Mouse (Mus musculus) intestine, embryonic 14.5 days (tissue): Measurements from ENCODE around the gene Slc35f5. TPM values are rescaled to one million over a fixed set of nuclear protein-coding genes. Genes with fewer than 3 reads are reported as not detected.
A peak's percentile ranks its signal among the peaks of the same experiment; 100 is the strongest.

Experiments
- ATAC-seq: fragments of 200-750 bp; cut with Nextera tagmentation; replicated peaks from 2 replicates; pipeline ENCODE4 v1.8.0; 2017; ENCODE audit warnings: low read depth, moderate number of reproducible peaks, moderate TSS enrichment, moderate library complexity; ENCODE audit not compliant: low FRiP score, low TSS enrichment
- DNase-seq: peaks from one replicate; pipeline ENCODE4 v3.0.0-alpha.2; 2018; ENCODE audit warnings: low spot score
- H3K27ac ChIP-seq: fragments of 300-500 bp; sonication (generic); 2 replicates; pipeline ENCODE4 v1.5.1; 2014; ENCODE audit warnings: low read depth, mild to moderate bottlenecking, control low read depth
- H3K27me3 ChIP-seq: fragments of 300-500 bp; sonication (generic); replicated peaks from 2 replicates; pipeline ENCODE4 v1.6.1; 2014; ENCODE audit warnings: low read length, control low read depth; ENCODE audit not compliant: control insufficient read depth, insufficient read depth
- H3K36me3 ChIP-seq: fragments of 300-500 bp; sonication (generic); 2 replicates; pipeline ENCODE4 v1.6.1; 2014; ENCODE audit warnings: low read length, control low read depth; ENCODE audit not compliant: control insufficient read depth, insufficient read depth
- H3K4me1 ChIP-seq: fragments of 300-500 bp; sonication (generic); replicated peaks from 2 replicates; pipeline ENCODE4 v1.6.1; 2014; ENCODE audit warnings: low read length, control low read depth, mixed read lengths; ENCODE audit not compliant: control insufficient read depth, insufficient read depth
- H3K4me2 ChIP-seq: fragments of 300-500 bp; sonication (generic); 2 replicates; pipeline ENCODE4 v1.6.1; 2014; ENCODE audit warnings: low read length
- H3K4me3 ChIP-seq: fragments of 300-500 bp; sonication (generic); 2 replicates; pipeline ENCODE4 v1.5.1; 2014; ENCODE audit warnings: low read depth, low read length, control low read depth, mixed read lengths
- H3K9ac ChIP-seq: fragments of 300-500 bp; sonication (generic); 2 replicates; pipeline ENCODE4 v1.6.1; 2014; ENCODE audit warnings: mild to moderate bottlenecking, low read length
- H3K9me3 ChIP-seq: fragments of 300-500 bp; sonication (generic); 2 replicates; pipeline ENCODE4 v1.6.1; 2016; ENCODE audit warnings: low read length, control low read depth; ENCODE audit not compliant: control insufficient read depth
- WGBS: fragments of 180-500 bp; shearing (Covaris S2); extraction: QIAGEN DNeasy Blood & Tissue Kit; methylation state at CpG from one replicate; pipeline ENCODE4 v1.1.7; 2014; 5-methylcytosine and 5-hydroxymethylcytosine counted together
- polyA plus RNA-seq: library from polyadenylated mRNA; unstranded; fragments of >200 nt; fragmentation: Nextera tagmentation; extraction: Ambion mirVana; gene quantifications from 2 replicates; pipeline ENCODE4 v1.2.1, GENCODE M21; 2014

The Slc35f5 gene
- polyA plus RNA-seq, 1 experiment from 2014 or later, result 49.1 TPM

- Histone ChIP-seq H3K27me3 (no peaks in the 10 kb centered on the region), H3K36me3 (peaks cover 64% of the 10 kb centered on the region), H3K4me3 (no peak overlapping the region), H3K4me2 (no peak overlapping the region), H3K4me1 (no peaks in the 10 kb centered on the region), H3K9me3 (no peaks in the 10 kb centered on the region), H3K9ac (no peak overlapping the region), H3K27ac (no peak overlapping the region)
- ATAC-seq, result no peak
- 98% methylated on average over 3 of the region's 3 CpGs for WGBS
- DNase-seq, result no peak
These were observed 20.7 kb downstream of the Slc35f5 start for GRCm38 (mm10) chr1:125581134-125581533.

GRCm38 (mm10) chr1:125603620-125604019, 43.2 kb downstream of the Slc35f5 start:
- WGBS, result 79% methylated on average over 4 of the region's 4 CpGs
- H3K27me3 ChIP-seq, result no peaks in the 10 kb centered on the region
- no peaks in the 10 kb centered on the region for H3K4me1 ChIP-seq
- no peak for ATAC-seq
- H3K36me3 ChIP-seq, result no peaks in the 10 kb centered on the region
- H3K4me3 ChIP-seq, result no peak overlapping the region
- H3K9me3 ChIP-seq, result 0 out of 2 replicates have a peak, but pooled peaks cover 4% of the 10 kb centered on the region
- H3K27ac ChIP-seq, result no peak overlapping the region
- no peak for DNase-seq
- no peak overlapping the region for H3K9ac ChIP-seq
- H3K4me2 ChIP-seq, result no peak overlapping the region

DNA sequence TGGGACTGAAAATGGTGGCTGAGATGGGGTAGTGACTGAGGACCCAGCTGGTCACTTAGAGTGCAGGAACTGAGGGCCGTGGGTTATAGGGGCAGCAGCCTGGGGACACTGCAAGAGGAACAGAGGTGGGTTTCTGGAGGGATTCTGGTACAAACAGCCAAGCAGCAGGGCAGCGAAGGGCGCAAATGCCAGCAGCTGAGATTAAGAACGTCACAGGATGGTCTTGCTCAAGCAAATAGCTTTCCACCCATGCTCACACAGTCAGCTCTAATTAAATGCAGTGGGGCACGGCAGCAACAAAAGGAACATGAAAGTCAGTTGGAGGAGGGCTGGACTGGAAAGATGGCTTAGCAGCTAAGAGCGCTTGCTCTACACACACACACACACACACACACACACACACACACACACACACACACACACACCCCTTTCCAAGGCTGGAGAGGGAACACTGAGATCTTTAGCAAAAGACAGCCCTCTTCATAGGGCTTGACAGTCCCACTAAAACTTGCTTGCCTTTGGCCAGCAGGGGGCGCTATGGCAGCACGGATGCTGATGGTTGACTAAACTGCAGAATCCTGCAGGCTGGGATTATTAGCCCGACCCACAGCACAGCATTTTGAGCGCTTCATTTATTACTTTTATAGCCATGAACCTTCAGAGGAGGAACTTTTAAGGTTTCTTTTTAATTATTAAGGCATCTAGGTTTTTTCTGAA, 46.9 kb downstream of the Slc35f5 start:
- Histone ChIP-seq H3K27ac (no peak overlapping the region), H3K36me3 (no peaks in the 10 kb centered on the region), H3K4me2 (no peak overlapping the region), H3K9me3 (no peaks in the 10 kb centered on the region), H3K27me3 (no peaks in the 10 kb centered on the region), H3K9ac (no peak overlapping the region), H3K4me1 (no peaks in the 10 kb centered on the region), H3K4me3 (no peak overlapping the region)
- DNase-seq, result peak; percentile 95
- WGBS, result 33% methylated on average over 10 of the region's 10 CpGs
- peak; percentile 77 for ATAC-seq

DNA sequence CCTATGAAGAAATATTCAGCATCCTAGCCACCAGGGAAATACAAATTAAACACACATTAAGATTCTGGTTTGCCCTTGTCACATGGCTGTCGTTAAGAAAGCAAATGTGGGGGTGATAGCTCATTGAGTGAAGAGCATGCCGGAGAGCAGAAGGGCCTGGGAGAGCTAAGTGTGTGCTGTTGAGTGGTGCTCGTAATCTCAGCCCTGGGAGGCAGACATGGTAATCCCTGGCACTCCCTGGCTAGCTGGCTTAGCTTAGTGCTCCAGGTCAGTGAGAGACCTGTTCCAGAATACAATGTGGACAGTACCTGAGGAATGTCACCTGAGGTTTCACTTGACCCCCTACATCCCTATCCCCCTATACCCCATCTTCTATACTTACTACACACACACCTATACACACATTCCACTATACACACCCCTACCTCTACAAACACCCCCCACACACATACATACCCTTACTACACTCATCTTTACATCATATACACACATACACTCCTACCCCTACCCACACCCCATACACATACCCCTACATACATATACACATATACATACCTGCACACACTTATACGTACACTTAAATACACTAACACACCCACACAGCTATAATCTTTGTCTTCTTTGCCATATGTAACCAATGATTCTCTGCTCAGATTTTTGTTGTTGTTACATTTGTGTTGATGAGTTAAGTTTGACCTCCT, 64.1 kb downstream of the Slc35f5 start:
- no peaks in the 10 kb centered on the region for H3K36me3 ChIP-seq
- no peak overlapping the region for H3K9ac ChIP-seq
- H3K27me3 ChIP-seq, result no peaks in the 10 kb centered on the region
- no peak overlapping the region for H3K4me2 ChIP-seq
- H3K9me3 ChIP-seq, result no peaks in the 10 kb centered on the region
- DNase-seq (peak; percentile 13), ATAC-seq (no peak)
- no peaks in the 10 kb centered on the region for H3K4me1 ChIP-seq
- WGBS, result 80% methylated on average over 4 of the region's 4 CpGs
- no peak overlapping the region for H3K4me3 ChIP-seq
- H3K27ac ChIP-seq, result no peak overlapping the region

DNA sequence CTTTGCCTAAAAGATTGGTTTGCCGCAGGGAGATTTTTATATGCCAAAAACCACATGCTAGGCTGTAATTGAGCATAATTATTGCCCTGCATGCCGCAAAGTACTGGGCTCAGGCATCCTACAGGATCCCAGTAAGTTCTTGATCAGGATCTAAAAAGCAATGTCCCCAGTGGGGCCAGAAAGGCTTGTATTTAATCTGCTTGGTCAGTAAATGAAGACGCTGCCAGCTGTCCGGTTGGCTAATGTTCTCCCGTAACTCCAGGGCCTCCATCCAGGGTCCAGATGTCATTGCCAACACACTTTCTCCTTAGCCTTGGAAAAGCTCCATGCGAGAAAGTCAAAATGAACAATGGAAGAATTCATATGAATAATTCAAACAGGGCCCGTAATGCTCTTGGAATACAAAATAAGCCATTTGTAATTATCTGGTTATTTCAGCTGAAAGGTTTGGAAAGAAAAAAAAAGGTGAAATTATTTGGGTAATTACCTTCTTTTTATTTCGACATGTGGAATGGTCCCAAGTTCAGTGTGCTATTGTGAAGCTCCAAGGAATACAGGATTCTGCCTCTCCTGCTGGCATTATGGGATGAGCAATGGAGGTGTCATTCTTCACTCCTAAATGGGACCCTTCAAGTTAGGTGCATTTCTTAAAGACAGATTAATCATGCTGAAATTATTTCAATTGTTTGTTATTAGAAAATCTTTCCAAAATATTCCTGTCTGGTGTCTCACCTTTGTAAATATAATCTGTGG, 79.3 kb downstream of the Slc35f5 start:
- H3K36me3 ChIP-seq, result no peaks in the 10 kb centered on the region
- no peak overlapping the region for H3K27ac ChIP-seq
- H3K9ac ChIP-seq, result no peak overlapping the region
- DNase-seq (peak; percentile 9), ATAC-seq (no peak)
- no peaks in the 10 kb centered on the region for H3K4me1 ChIP-seq
- H3K9me3 ChIP-seq, result no peaks in the 10 kb centered on the region
- H3K27me3 ChIP-seq, result no peaks in the 10 kb centered on the region
- H3K4me2 ChIP-seq, result no peak overlapping the region
- H3K4me3 ChIP-seq, result no peak overlapping the region
- 91% methylated on average over 8 of the region's 8 CpGs for WGBS

- WGBS, result 30% methylated on average over 1 of the region's 1 CpGs
- H3K9ac ChIP-seq, result no peak overlapping the region
- no peaks in the 10 kb centered on the region for H3K36me3 ChIP-seq
- H3K4me3 ChIP-seq, result no peak overlapping the region
- H3K9me3 ChIP-seq, result no peaks in the 10 kb centered on the region
- H3K4me1 ChIP-seq, result no peaks in the 10 kb centered on the region
- no peak overlapping the region for H3K27ac ChIP-seq
- no peak overlapping the region for H3K4me2 ChIP-seq
- H3K27me3 ChIP-seq, result no peaks in the 10 kb centered on the region
- ATAC-seq (no peak), DNase-seq (peak; percentile 46)
These were observed 83.2 kb downstream of the Slc35f5 start for GRCm38 (mm10) chr1:125643643-125644042.

Other genes with a start within 250 kb of the Slc35f5 start
- gene Actr3, start 124.9 kb upstream of the Slc35f5 start, polyA plus RNA-seq, result 349 and 364 TPM in 2 replicates
- 5.7 and 6.3 TPM in 2 replicates for gene Gpr39, start 116.4 kb downstream of the Slc35f5 start, polyA plus RNA-seq